Mouse (Mus musculus): ENCODE results near the gene 5330417C22Rik.

GRCm38 (mm10) chr3:108497602-108498001 lies 38.7 kb downstream of the 5330417C22Rik start:
- TF ChIP-seq CTCF (IDR thresholded peaks at IDR 0.05; ENCODE audit: control insufficient read depth, insufficient read depth, insufficient read length), result no peak
- no peak for TF ChIP-seq USF1 (IDR thresholded peaks at IDR 0.05; ENCODE audit: low read depth)
- no peak for TF ChIP-seq FOSL1 (IDR thresholded peaks at IDR 0.05; ENCODE audit: insufficient read depth, low read length, poor library complexity, severe bottlenecking)
